Mouse (Mus musculus) lung, postnatal 0 days (tissue): ENCODE measurements at regions not wholly inside any gene's neighbourhood (a gene's known extent, or its start where the extent isn't known, plus 50 kb on each side); places are given as distances from the start of the nearest gene placed in this dataset.

Source experiments
- CTCF ChIP-seq: IDR thresholded peaks from 2 replicates; pipeline ENCODE4 v1.5.1; 2016; ENCODE audit warnings: antibody characterized with exemption, mild to moderate bottlenecking
- EP300 ChIP-seq: IDR thresholded peaks from 2 replicates; pipeline ENCODE4 v1.6.1; 2016; ENCODE audit warnings: antibody characterized with exemption, mild to moderate bottlenecking, control low read depth

- no peak for TF ChIP-seq CTCF
- no peak for TF ChIP-seq EP300
These were observed 189.9 kb downstream of the Gadd45g start for GRCm38 (mm10) chr13:52036351-52036750.
